Mouse (Mus musculus): ENCODE measurements at regions not wholly inside any gene's neighbourhood (a gene's known extent, or its start where the extent isn't known, plus 50 kb on each side); places are given as distances from the start of the nearest gene placed in this dataset.

DNA sequence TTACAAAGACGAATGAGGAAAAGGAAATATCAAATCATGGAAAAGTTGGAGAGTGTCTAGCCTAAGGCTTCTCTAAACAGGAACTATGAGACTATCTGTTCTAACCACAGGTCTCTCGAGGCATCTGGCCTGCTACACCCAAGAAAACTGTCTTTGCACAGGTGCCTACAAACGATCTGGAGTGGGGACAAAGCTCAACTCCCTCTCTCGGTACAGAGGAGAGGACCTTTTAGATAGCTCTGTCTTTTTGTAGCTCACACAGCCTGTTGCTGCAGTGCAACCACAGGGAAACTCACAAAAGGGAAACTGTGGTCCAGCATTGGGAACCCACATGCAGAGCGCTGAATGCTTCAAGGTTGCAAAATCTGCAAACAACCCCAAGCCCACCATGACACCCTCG lies 75.6 kb downstream of the Kctd12 start:
- whole genome bisulfite sequencing (ENCODE audit: insufficient replicate concordance): 8% methylated on average over 6 of the region's 6 CpGs
- DNase-seq (ENCODE audit: low read depth in 3 of 3, low spot score in 3 of 3) (peak in 1 of 3 experiments; percentile 16), ATAC-seq (ENCODE audit: insufficient read depth) (no peak)
- Histone ChIP-seq H3K4me1 (replicated peaks; ENCODE audit: control insufficient read depth in 2 of 2, insufficient read depth in 2 of 2, low read length in 1 of 2) (peaks cover 0 to 1% of the 10 kb centered on the region in 2 experiments; a peak in 1 of 4 replicates), H3K36me3 (replicated peaks; ENCODE audit: control insufficient read depth, insufficient read depth, low read depth) (no peaks in the 10 kb centered on the region), H3K27ac (no peak overlapping the region), H3K9ac (replicated peaks) (no peak overlapping the region), H3K9me3 (ENCODE audit: control insufficient read depth, low read length) (no peaks in the 10 kb centered on the region), H3K27me3 (ENCODE audit: control insufficient read depth, insufficient read depth, low read length) (no peaks in the 10 kb centered on the region), H3K4me2 (ENCODE audit: low read depth) (no peak overlapping the region), H3K4me3 (ENCODE audit: insufficient read depth in 1 of 2, low read depth in 2 of 2, low read length in 2 of 2) (no peak overlapping the region)
- no peak for TF ChIP-seq EP300 (IDR thresholded peaks at IDR 0.05; ENCODE audit: low read depth)

- Histone ChIP-seq H3K36me3 (replicated peaks; ENCODE audit: control insufficient read depth, insufficient read depth, low read depth) (no peaks in the 10 kb centered on the region), H3K4me3 (ENCODE audit: insufficient read depth in 1 of 2, low read depth in 2 of 2, low read length in 2 of 2) (no peak overlapping the region), H3K9ac (replicated peaks) (no peak overlapping the region), H3K4me1 (replicated peaks; ENCODE audit: control insufficient read depth in 2 of 2, insufficient read depth in 2 of 2, low read length in 1 of 2) (peaks cover 0 to 1% of the 10 kb centered on the region in 2 experiments; a peak in 1 of 4 replicates), H3K27me3 (ENCODE audit: control insufficient read depth, insufficient read depth, low read length) (no peaks in the 10 kb centered on the region), H3K9me3 (ENCODE audit: control insufficient read depth, low read length) (no peaks in the 10 kb centered on the region), H3K27ac (no peak overlapping the region), H3K4me2 (ENCODE audit: low read depth) (no peak overlapping the region)
- WGBS (ENCODE audit: insufficient replicate concordance): 26% methylated on average over 1 of the region's 1 CpGs
- DNase-seq (ENCODE audit: low read depth in 3 of 3, low spot score in 3 of 3): no peak
- TF ChIP-seq CTCF (IDR thresholded peaks at IDR 0.05; ENCODE audit: low read depth): no peak
- TF ChIP-seq EP300 (IDR thresholded peaks at IDR 0.05; ENCODE audit: low read depth): no peak
- ATAC-seq (ENCODE audit: insufficient read depth): no peak
Observed at GRCm38 (mm10) chr14:102906286-102906685, 76.2 kb downstream of the Kctd12 start.

DNA sequence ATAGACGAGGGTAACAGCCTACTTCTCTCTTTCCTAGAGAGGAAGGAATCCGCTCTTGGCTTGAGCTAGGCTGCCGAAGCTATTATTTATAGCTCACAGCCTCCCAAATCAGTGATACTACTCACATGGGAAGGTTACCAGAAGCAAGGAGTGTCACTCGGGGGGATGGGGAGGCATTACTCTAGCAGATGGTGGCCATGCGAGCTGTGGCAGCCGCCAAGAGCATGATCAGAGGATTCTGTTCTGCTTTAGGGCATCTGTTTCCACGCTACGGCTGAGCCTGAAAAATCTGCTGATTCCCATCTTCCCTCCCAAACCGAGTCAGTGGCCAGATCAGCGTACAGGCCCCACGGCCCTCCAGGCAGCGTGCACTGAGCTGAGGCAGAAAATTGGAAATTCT lies 79.5 kb downstream of the Kctd12 start:
- ATAC-seq (ENCODE audit: insufficient read depth) (no peak), DNase-seq (ENCODE audit: low read depth in 3 of 3, low spot score in 3 of 3) (no peak)
- no peaks in the 10 kb centered on the region for H3K36me3 ChIP-seq (replicated peaks; ENCODE audit: control insufficient read depth, insufficient read depth, low read depth)
- H3K4me1 ChIP-seq (replicated peaks; ENCODE audit: control insufficient read depth in 2 of 2, insufficient read depth in 2 of 2, low read length in 1 of 2): peaks cover 0 to 1% of the 10 kb centered on the region in 2 experiments; a peak in 1 of 4 replicates
- H3K27ac ChIP-seq: no peak overlapping the region
- H3K9ac ChIP-seq (replicated peaks): no peak overlapping the region
- no peak for TF ChIP-seq EP300 (IDR thresholded peaks at IDR 0.05; ENCODE audit: low read depth)
- no peak for TF ChIP-seq CTCF (IDR thresholded peaks at IDR 0.05; ENCODE audit: low read depth)
- WGBS (ENCODE audit: insufficient replicate concordance): 30% methylated on average over 12 of the region's 12 CpGs
- H3K4me3 ChIP-seq (ENCODE audit: insufficient read depth in 1 of 2, low read depth in 2 of 2, low read length in 2 of 2): no peak overlapping the region
- H3K27me3 ChIP-seq (ENCODE audit: control insufficient read depth, insufficient read depth, low read length): no peaks in the 10 kb centered on the region
- no peak overlapping the region for H3K4me2 ChIP-seq (ENCODE audit: low read depth)
- H3K9me3 ChIP-seq (ENCODE audit: control insufficient read depth, low read length): no peaks in the 10 kb centered on the region

- no peak overlapping the region for H3K27ac ChIP-seq
- TF ChIP-seq CTCF (IDR thresholded peaks at IDR 0.05; ENCODE audit: low read depth) (no peak), EP300 (IDR thresholded peaks at IDR 0.05; ENCODE audit: low read depth) (no peak)
- H3K4me2 ChIP-seq (ENCODE audit: low read depth): no peak overlapping the region
- H3K4me1 ChIP-seq (replicated peaks; ENCODE audit: control insufficient read depth in 2 of 2, insufficient read depth in 2 of 2, low read length in 1 of 2): 0 out of 4 replicates have a peak, but pooled peaks cover 0 to 1% of the 10 kb centered on the region in 2 experiments
- 65% methylated on average over 7 of the region's 7 CpGs for WGBS (ENCODE audit: insufficient replicate concordance)
- H3K36me3 ChIP-seq (replicated peaks; ENCODE audit: control insufficient read depth, insufficient read depth, low read depth): no peaks in the 10 kb centered on the region
- H3K4me3 ChIP-seq (ENCODE audit: insufficient read depth in 1 of 2, low read depth in 2 of 2, low read length in 2 of 2): no peak overlapping the region
- no peak overlapping the region for H3K9ac ChIP-seq (replicated peaks)
- DNase-seq (ENCODE audit: low read depth in 3 of 3, low spot score in 3 of 3): no peak
- no peak for ATAC-seq (ENCODE audit: insufficient read depth)
- H3K27me3 ChIP-seq (ENCODE audit: control insufficient read depth, insufficient read depth, low read length): no peaks in the 10 kb centered on the region
- H3K9me3 ChIP-seq (ENCODE audit: control insufficient read depth, low read length): no peaks in the 10 kb centered on the region
Observed at GRCm38 (mm10) chr14:102902236-102902635, 80.2 kb downstream of the Kctd12 start.

- H3K27ac ChIP-seq: no peak overlapping the region
- H3K4me1 ChIP-seq (replicated peaks; ENCODE audit: control insufficient read depth in 2 of 2, insufficient read depth in 2 of 2, low read length in 1 of 2): no peaks in the 10 kb centered on the region
- no peak for TF ChIP-seq CTCF (IDR thresholded peaks at IDR 0.05; ENCODE audit: low read depth)
- no peak for TF ChIP-seq EP300 (IDR thresholded peaks at IDR 0.05; ENCODE audit: low read depth)
- 65% methylated on average over 4 of the region's 4 CpGs for WGBS (ENCODE audit: insufficient replicate concordance)
- no peak overlapping the region for H3K4me3 ChIP-seq (ENCODE audit: insufficient read depth in 1 of 2, low read depth in 2 of 2, low read length in 2 of 2)
- no peaks in the 10 kb centered on the region for H3K9me3 ChIP-seq (ENCODE audit: control insufficient read depth, low read length)
- H3K4me2 ChIP-seq (ENCODE audit: low read depth): no peak overlapping the region
- H3K27me3 ChIP-seq (ENCODE audit: control insufficient read depth, insufficient read depth, low read length): no peaks in the 10 kb centered on the region
- DNase-seq (ENCODE audit: low read depth in 3 of 3, low spot score in 3 of 3) (no peak), ATAC-seq (ENCODE audit: insufficient read depth) (no peak)
- H3K36me3 ChIP-seq (replicated peaks; ENCODE audit: control insufficient read depth, insufficient read depth, low read depth): no peaks in the 10 kb centered on the region
- no peak overlapping the region for H3K9ac ChIP-seq (replicated peaks)
Observed at GRCm38 (mm10) chr14:102898445-102898844, 84.0 kb downstream of the Kctd12 start.
